Mouse (Mus musculus): ENCODE data around the gene Alyref2. TPM values are rescaled to one million over a fixed set of nuclear protein-coding genes. Genes with fewer than 3 reads are reported as not detected.

Gene Alyref2
- 2.1 and 6.4 TPM in 2 replicates for polyA plus RNA-seq (2012; rRNA removed; ENCODE audit: low replicate concordance)

DNA sequence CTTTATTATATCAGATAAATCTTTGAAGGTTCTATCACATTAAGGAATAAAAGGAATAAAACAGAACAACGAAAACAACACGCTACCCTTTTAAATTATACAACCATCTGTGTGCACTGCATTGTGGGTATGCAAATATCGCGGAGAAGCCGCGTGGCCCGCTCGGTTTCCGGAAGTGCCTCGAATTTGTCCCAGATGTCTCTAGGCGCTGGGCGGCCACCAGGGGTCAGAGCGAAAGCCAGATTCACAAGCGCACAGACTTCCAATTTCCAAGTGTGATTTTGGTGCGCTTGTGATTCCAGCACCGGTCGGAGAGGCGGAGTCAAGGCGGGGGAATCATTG lies at the start of gene Alyref2:
Alyref2 (plus strand) TSS at position 229 of the 342 bp plus-strand sequence.

GRCm38 (mm10) chr1:171535194-171535593 lies 31.9 kb downstream of the Alyref2 start, which contains the start of gene Itln1:
Gene Itln1, minus strand, starts transcription at chr1:171535294.

Other genes with a start within 250 kb of the Alyref2 start
- 86.3 and 126 TPM in 2 replicates for gene B4galt3, start 233.2 kb upstream of the Alyref2 start, polyA plus RNA-seq (2012; rRNA removed; ENCODE audit: low replicate concordance)
- 26.6 and 36.8 TPM in 2 replicates for gene Ppox, start 222.3 kb upstream of the Alyref2 start, polyA plus RNA-seq (2012; rRNA removed; ENCODE audit: low replicate concordance)
- gene Usp21, start 215.5 kb upstream of the Alyref2 start, polyA plus RNA-seq (2012; rRNA removed; ENCODE audit: low replicate concordance), result 30.2 and 30.4 TPM in 2 replicates
- 10.2 and 10.3 TPM in 2 replicates for gene Ufc1, start 208.5 kb upstream of the Alyref2 start, polyA plus RNA-seq (2012; rRNA removed; ENCODE audit: low replicate concordance)
- gene Dedd, start 174.3 kb upstream of the Alyref2 start, polyA plus RNA-seq (2012; rRNA removed; ENCODE audit: low replicate concordance), result 23.2 and 33.7 TPM in 2 replicates
- 60.9 and 66.1 TPM in 2 replicates for gene Nit1, start 157.8 kb upstream of the Alyref2 start, polyA plus RNA-seq (2012; rRNA removed; ENCODE audit: low replicate concordance)
- gene Pfdn2, start 157.8 kb upstream of the Alyref2 start, polyA plus RNA-seq (2012; rRNA removed; ENCODE audit: low replicate concordance), result 1.4 and 1.5 TPM in 2 replicates
- 0.37 and 0.47 TPM in 2 replicates for gene Klhdc9, start 142.7 kb upstream of the Alyref2 start, polyA plus RNA-seq (2012; rRNA removed; ENCODE audit: low replicate concordance)
- 0.15 and 1.1 TPM in 2 replicates for gene Nectin4, start 133.4 kb upstream of the Alyref2 start, polyA plus RNA-seq (2012; rRNA removed; ENCODE audit: low replicate concordance)
- gene Arhgap30, start 114.5 kb upstream of the Alyref2 start, polyA plus RNA-seq (2012; rRNA removed; ENCODE audit: low replicate concordance), result 3.3 and 4.2 TPM in 2 replicates
- 58.8 and 75.3 TPM in 2 replicates for gene Usf1, start 92.2 kb upstream of the Alyref2 start, polyA plus RNA-seq (2012; rRNA removed; ENCODE audit: low replicate concordance)
- 97.3 and 129 TPM in 2 replicates for gene Tstd1, start 84.6 kb upstream of the Alyref2 start, polyA plus RNA-seq (2012; rRNA removed; ENCODE audit: low replicate concordance)
- gene F11r, start 65.9 kb upstream of the Alyref2 start, polyA plus RNA-seq (2012; rRNA removed; ENCODE audit: low replicate concordance), result 49.6 and 100 TPM in 2 replicates
- gene Itln1, start 31.8 kb downstream of the Alyref2 start, polyA plus RNA-seq (2012; rRNA removed; ENCODE audit: low replicate concordance), result 328 and 1,186 TPM in 2 replicates
- 0.41 and 1.0 TPM in 2 replicates for gene Cd244a, start 55.7 kb downstream of the Alyref2 start, polyA plus RNA-seq (2012; rRNA removed; ENCODE audit: low replicate concordance)
- gene Ly9, start 103.9 kb downstream of the Alyref2 start, polyA plus RNA-seq (2012; rRNA removed; ENCODE audit: low replicate concordance), result 0.28 and 0.41 TPM in 2 replicates
- 0.82 and 0.95 TPM in 2 replicates for gene Slamf7, start 149.6 kb downstream of the Alyref2 start, polyA plus RNA-seq (2012; rRNA removed; ENCODE audit: low replicate concordance)
- 1.5 and 2.3 TPM in 2 replicates for gene Cd48, start 178.5 kb downstream of the Alyref2 start, polyA plus RNA-seq (2012; rRNA removed; ENCODE audit: low replicate concordance)

Data from duodenum, adult 2 months (tissue).